Mouse (Mus musculus) kidney, adult 9 months (tissue): Measurements from ENCODE around the gene Slc35b2.

Experiments
- DNase-seq: peaks from one replicate; pipeline ENCODE4 v3.0.0; 2022

The Slc35b2 gene

DNA sequence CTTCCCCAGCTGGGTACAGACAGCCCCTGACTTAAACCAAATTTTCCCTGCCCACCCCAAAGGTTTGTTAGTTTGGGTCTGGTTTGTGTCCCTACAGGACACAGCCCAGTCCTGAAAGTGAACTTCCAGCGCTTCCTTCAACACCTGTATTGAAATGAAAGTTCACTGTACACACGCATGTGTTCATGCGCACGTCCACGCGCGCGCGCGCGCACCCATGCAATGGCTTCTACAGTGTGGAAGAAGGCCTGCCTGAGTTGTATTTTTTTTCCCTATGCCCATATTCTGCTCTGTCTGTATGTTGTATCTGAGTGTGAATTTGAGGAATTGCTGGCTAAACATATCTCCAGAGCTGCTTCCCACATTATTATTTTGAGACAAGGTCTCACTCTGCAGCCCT is 1.4 kb downstream of the Slc35b2 start:
- no peak for DNase-seq

DNA sequence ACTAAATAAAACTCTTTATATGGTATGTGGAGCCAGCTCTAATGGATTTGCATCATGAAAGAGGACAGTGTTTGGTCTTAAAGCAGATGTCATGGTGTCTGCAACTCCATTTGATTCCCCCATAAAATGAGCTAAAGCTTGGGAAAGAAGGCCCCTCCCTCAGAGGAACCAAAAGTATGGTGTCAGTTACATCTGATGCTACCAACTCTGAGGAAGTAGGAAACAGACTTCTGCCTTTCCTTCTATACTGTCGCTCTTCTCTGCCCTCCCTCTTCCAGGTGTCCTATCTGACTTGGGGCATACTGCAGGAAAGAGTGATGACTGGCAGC is 2.3 kb downstream of the Slc35b2 start:
- no peak for DNase-seq

DNA sequence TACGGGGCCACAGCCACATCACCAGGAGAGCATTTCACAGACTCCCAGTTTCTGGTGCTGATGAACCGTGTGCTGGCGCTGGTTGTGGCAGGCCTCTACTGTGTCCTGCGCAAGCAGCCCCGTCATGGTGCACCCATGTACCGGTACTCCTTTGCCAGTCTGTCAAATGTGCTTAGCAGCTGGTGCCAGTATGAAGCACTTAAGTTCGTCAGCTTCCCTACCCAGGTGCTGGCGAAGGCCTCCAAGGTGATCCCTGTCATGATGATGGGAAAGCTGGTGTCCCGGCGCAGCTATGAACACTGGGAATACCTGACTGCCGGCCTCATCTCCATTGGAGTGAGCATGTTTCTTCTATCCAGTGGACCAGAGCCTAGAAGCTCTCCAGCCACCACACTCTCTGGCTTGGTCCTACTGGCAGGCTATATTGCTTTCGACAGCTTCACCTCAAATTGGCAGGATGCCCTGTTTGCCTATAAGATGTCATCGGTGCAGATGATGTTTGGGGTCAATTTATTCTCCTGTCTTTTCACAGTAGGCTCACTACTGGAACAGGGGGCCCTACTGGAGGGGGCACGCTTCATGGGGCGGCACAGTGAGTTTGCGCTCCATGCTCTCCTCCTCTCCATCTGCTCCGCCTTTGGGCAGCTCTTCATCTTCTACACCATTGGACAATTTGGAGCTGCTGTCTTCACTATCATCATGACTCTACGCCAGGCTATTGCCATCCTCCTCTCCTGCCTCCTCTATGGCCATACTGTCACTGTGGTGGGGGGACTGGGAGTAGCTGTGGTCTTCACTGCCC is 2.9 kb downstream of the Slc35b2 start:
- no peak for DNase-seq

DNA sequence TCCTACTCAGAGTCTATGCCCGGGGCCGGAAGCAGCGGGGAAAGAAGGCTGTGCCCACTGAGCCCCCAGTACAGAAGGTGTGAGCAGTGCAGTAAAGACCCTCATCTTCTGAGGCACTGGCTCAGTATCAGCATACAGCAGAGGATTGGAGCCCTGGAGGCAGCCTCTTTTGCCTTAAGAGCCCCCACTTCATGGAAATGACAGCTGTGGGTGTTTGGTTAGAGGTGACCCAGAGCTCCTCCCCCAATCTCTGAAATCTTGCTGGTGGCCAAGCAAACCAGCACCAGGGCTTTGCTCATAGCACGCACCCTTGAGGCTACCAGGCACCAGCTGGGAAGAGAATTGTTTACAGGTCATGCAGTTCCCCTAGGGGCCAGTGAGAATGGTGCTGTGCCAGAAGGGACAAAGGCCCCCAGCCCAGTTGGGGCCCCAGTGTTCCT is 3.5 kb downstream of the Slc35b2 start:
- DNase-seq: no peak

DNA sequence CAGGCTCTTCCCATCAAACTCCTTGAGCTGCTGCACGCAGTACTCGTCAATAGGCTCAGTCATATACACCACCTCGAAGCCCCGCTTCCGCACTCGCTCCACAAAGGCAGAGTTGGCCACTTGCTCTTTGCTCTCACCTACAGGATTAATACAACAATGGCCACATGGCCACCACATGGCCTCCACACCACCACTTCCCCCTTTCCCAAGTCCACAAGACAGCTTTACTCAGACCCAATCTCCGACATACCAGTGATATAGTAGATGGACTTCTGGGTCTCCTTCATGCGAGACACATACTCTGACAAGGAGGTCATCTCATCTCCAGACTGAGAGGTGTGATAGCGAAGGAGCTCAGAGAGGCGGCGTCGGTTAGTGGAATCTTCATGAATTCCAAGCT is 5.3 kb downstream of the Slc35b2 start:
- DNase-seq: no peak

DNA sequence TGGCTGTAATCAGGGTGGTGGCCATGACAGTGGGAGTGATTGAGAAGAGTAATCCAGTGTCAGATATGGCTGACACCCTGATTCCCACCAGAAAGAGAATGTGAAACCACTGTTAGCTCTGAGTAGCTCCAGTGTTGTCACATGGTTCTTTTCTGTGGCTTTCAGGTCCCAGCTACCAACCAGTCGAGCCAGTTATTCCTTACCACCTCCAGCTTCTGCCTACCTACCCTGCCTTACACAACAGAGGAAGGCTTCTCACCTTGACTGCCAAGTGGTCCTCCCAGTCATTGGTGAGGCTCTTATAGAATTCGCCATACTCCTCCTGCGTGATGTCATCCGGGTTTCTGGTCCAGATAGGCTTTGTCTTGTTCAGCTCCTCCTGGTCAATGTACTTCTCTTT is 6.3 kb downstream of the Slc35b2 start:
- DNase-seq: no peak

DNA sequence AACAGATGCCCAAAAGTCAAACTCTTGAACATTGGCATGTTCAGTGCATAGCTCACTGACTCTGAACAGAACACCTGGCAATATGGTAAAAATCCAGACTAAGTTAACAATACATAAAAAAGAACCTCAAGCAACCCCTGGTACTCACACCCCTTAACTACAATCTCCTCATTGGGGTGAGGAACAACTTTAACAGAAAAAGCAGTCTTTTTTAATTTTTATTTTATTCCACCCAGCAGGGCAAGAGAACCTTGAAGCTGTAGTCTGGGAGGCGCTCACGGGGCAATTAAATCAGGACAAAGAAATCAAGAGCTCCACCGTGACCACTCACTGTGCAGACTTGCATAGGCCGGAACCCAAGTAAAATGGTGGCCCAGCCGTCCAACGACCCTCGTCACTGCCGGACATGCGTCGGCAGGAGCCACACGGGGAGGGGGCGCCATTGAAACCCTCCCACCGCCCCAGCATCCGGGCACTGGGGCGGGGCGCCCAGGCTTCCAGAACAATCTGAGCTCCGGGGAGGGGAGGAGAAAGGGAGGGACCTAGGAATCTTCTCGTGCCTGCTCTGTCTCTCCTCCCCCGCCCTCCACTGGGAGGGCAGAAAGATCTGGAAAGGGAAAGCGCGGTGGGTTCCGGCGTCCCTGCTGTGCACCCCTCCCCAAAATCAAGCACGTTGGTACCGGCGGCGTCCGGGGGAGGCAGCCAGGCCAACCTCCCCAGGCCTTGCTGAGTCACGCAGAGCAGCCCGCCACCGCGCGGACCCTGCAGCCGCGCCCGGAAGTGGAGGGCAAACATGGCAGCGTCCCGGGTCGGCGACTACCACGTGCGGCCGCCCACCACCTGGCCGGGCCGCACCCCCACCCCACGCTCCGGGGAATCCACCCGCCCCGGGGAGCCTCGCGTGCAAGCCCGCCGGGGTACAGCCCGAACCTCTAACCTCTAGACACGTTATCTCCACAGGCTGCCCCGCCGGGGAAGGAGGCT is 8.7 kb downstream of the Slc35b2 start:
- peak; percentile 82 for DNase-seq

DNA sequence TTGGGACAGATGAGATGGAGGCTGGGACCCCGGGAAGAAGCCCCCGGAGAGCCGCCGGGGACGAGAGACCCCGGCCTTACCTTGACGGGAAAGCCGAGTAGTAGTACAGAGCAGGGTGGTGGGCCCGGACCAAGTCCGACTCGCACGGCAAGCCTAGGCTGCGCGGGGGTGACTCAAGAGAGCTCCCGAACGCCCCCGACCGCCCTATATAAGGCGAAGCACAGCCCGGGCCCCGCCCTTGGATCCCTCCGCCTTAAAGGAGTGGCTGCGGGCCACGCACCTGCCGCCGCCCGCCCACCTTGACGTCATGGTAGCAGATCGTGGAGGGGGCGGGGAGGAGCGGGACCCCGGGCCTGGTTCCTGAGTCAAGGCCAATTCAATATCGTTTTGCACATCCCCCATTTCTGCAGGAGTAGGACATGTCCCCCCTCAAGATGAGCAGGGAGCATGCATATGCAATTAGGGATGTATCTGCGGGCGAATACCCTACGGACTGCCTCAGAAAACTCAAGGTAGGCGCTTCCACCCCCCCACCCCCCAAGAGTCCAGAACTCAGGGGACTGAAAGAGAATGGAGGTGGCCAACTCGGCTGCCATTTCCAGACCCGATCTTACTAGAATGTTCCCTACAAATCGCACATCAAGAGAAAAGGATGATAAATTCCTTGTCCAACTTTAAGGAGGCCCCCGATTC is 9.6 kb downstream of the Slc35b2 start, which contains the start of gene Hsp90ab1:
Hsp90ab1 (minus strand) TSS at position 185 of the 693 bp plus-strand sequence.
- peak; percentile 98 for DNase-seq

DNA sequence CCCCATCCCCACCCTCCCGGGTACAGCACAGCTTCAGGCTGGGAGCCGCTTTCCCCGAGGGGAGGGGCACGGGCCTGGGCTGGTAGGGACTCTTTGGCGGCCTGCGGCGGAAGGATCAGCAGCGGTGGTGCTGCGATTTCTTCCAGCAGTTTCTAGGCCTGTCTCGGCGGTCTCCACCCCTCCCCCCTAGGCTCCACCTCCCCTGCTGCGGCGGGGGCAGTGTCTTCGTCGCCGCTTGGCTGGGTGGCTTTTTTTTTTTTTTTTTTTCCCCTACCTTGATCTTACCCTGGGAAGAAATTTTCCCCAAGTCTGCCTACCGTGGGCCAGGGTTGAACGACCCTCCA is 10.1 kb downstream of the Slc35b2 start:
- peak; percentile 99 for DNase-seq

DNA sequence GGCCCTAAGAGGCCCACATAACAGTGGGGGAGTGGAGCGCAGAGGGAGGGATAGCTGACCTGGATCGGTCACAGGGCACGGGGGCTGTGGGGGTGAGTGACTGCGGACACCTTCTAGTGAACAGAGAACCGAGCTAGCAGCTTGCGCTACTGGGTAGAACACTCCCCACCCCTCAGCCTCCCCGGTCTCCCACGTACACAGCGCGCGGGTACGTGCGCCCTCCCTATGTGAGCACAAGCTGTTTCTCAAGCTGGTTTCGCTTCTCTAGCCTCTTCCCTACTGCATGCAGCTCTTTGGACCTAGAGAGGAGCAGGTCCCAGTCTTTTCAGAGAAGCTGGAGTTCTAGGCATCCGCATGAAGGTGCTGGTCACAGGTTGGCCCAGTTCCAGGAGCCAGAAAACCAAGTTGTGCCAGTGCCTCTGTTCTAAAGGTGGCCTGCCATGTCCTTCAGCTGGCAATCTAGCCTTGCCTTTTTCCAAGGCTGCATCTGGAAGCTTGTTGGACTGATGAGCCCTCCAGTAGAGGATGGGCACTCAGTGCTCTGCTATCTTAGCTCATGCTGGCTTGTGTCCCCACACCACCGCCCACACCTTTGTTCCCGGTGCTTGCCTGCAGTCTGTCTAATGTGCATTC is 10.6 kb downstream of the Slc35b2 start:
- peak; percentile 75 for DNase-seq

DNA sequence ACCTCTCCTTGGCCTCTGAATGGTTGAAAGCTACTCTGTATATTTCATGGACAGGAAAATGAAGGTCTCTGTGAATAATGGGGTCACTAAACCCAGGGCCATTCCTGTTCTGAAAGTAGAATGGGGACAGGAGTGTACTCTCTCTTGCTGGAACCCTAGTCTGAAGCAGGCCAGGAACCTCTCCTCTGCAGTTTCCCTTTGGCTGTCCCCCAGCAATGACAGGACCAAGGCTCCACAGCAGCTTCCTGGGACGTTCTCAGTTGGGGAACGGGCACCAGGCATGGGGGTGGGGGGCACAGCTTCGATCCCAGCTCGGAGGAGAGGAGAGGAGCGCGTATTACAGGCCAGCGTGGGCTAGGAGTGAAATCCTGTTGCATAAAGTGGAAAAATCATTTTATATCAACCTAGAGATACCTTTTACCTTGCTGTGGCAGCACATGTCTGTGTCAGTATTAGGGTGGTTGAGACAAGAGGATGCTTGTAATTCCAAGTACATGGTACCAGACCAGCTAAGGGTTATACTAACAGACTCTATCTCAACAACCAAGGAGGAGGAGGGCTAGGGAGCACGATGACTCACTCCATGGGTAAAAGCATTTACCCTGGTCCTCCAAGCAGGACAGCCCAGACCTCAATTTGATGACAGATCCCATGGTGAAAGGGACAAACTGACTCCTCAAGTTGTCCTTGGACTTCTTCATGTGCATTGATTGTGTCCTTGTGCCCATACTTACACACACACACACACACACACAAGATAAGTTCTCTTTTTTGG is 11.6 kb downstream of the Slc35b2 start:
- DNase-seq: no peak

DNA sequence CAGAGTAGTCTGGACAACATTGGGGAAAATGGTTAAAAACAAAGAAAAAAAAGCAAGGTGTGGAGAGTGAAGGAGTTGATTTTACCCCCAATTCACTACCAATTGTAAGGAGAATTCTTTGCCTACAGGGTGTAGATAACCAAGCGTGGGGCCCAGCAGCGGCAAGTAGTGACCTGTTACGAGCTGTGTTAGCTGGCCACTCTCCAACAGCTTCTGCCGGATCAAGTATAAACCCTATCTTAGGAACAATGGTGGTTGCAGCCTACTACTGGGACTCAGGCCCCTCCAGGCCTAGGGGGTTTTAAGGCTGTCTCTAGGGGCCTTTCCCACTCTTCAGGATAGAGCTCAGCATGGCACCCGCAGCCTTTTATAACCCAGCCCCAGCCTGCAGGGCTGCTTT is 14.6 kb downstream of the Slc35b2 start:
- DNase-seq: no peak

DNA sequence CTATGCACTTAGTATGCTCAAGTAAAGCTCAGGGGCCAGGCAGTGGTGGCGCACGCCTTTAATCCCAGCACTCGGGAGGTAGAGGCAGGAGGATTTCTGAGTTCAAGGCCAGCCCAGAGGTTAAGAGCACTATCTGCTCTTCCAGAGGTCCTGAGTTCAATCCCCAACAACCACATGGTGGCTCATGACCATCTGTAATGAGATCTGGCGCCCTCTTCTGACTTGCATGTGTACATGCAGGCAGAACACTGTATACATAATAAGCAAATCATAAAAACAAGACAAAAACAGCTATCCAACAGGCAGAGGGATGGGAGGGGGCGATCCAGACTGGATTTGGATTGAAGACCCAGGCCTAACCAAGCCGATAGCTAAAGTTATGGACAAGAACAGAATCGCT is 15.2 kb downstream of the Slc35b2 start:
- no peak for DNase-seq

DNA sequence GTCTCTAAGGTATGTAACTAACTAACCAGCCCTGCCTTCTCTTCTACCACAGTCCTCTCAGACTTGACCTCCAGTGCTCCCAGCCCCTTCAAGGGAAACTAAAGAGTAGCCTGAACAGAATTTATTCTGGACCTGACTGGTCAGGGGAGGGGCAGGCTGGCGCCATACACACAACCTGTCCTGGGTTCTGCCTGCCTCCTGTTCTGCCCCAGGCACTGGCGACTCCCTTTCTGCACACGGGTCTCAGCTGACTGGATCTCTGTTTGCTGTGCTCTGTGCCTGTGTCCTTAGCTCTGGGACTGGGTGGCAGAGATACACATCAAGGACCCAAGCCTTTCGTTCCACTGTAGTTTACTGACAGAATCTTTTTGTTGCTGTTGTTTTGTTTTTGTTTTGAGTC is 15.9 kb downstream of the Slc35b2 start:
- peak; percentile 67 for DNase-seq

DNA sequence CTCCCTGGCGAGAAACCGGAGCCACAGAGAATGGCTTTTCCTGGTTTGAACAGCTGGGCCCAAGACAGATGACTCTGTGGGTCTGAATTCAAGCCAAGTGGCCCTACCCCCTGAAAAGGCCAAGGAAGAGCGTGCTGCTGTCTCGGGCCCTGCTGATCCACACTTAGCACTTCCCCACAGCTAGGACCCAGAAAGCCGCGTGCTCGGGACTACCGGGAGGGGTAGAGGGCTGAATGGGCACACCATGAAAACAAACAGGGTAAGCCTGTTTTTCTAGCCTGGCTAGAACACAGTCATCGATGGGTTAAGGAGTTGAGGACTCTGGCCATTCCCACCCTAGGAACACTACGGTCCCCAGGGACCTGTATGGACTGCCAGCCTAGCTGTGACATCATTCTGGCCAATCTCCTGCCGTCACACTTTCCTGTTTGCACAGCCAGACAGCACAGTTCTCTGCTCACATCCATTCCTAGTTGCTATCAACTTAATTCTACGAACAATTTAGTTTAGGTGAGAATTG is 17.3 kb downstream of the Slc35b2 start:
- DNase-seq: peak; percentile 60

DNA sequence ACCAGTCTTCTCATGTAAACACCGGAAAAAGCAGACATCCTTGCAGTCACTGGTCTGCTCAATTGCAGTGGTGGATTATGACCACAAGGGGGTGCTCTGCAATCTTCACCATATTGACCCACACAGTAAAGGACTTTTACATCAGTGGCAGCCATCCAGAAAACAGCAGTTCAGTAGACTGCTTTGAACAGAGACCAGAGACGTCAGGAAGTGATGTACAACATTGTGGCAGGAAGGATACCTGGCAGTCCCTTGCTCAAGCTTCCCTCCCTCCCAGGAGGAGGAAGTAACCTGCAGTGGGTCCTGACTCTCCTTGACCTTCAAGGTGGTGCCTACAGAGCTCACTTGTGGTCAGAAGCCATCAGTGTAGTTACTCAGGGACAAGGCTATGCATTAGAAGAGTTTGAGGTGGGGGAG is 17.9 kb downstream of the Slc35b2 start:
- DNase-seq: peak; percentile 85

DNA sequence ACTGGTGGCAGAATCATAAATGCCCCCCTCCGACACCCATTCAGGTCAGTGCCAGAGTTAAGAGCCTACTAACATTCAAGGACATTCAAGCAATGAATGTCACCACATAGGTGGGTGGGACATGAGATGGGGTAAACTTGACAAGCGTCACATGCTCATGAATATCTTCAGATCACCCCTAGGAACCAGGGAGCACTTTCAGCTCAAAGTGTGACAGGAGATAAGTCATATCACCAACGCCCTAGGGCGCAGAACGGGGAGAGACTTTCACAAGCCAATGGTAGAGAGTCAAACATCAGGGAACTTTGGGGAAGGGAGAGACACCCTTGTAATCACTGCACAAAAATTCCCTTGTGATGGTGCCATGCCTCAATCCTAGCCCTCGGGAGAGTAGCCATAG is 18.5 kb downstream of the Slc35b2 start:
- no peak for DNase-seq

DNA sequence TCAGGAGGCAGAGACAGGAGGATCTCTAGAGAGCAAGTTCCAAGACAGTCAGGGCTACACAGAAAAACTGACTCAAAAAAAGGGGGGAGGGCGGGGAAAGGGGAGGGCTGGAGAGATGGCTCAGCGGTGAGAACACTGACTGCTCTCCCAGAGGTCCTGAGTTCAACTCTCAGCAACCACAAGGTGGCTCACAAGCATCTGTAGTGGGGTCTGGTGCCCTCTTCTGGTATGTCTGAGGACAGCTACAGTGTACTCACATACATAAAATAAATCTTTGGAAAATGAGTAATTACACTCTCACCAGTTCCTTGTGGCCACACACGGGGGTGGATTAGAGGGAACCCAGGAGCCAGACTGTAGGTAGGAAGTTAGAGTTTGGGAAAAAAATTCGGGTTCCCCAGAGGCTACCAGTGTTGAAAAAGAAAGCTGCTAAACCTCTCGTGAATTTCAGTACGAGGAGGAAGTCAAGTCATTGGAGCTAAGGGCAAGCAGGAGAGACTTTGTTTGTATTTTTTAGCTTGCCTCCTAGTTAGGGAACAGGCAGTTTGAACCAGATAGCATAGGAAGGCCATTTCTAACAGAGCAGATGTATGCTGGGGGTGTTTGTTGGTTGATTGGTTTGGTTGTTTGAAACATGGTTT is 19.2 kb downstream of the Slc35b2 start:
- DNase-seq: no peak

DNA sequence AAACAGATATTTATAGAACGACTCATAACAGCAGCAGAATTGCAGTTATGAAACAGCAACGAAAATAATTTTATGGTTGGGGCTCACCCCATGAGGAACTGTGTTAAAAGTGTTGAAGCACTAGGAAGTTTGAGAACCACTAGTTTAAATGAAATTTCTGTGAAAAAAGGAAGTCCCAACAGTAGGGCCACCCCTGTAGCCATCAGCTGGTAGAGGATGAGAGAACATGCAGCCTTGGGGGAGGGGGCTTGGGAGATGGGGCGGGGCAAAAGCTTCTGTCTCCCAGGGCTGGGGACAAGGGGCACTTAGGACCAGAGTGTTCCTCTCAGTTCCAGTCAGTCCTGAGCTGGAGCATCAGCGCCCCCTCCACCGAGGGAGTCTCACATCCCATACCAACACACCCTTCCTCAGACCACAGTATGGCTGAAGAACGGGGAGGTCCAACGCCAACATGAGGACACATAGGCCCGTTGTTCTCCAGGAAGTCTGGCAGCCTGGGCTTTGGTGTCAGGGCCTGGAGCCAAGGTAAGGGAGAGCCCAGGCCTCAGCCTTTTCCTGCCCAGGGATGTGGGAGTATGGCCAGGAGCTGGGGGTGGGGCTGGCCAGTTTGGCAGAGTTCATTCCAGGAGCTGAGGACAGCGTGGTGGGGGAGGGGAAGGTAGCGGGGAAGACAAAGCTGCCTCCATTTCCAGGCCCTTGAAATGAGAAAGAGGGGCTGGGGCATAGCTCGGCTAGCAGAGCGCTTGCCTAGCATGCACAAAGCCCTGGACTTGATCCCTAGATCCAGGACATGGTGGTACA is 20.6 kb downstream of the Slc35b2 start:
- peak; percentile 86 for DNase-seq

DNA sequence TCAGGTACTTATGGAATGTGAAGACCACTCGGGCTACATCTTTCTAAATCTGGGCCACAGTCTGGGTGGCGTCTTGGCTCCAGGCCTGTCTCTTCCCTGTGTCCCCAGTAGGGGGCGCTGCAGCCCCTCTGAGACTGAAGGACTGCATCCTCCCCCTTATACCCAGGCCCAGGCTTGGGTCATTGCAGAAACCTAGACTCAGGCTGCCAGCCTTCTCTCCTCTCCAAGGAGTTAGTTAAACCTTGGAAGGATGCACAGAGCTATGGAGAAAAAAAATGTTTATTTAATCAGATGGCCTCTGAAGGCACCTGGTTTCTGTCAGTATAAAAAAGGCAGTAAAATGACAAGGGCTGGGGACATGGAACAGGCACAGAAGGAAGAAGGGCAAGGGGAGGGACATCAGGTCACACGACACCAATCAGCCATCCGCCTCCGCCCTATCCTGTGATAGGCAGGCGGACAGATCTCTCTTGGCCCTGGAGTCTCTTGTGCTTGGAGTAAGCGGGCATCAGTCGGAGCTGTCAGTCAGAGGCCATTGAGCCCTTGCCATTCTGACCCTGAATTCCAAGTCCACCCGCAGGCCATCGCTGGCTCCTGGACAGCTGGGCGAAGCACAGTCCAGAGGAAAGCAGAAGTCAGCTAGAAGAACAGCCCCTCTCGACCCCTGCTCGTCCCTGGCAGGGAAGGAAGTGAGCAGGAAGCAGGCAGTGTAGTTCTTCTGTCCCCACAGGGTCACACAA is 21.4 kb downstream of the Slc35b2 start:
- peak; percentile 80 for DNase-seq
